Mouse (Mus musculus) liver, embryonic 14.5 days (tissue): Measurements from ENCODE around the gene Atad2b. TPM values are rescaled to one million over a fixed set of nuclear protein-coding genes. Genes with fewer than 3 reads are reported as not detected.

Source experiments
- ATAC-seq: fragments of 200-750 bp; cut with Nextera tagmentation; 2 replicates; pipeline ENCODE4 v1.8.0; 2017; ENCODE audit warnings: moderate number of reproducible peaks, mild to moderate bottlenecking, moderate library complexity; ENCODE audit not compliant: insufficient read depth
- DNase-seq, 3 experiments: peaks; one replicate each; pipeline ENCODE4 v3.0.0-alpha.2; 2012 to 2013; ENCODE audit warnings: low read depth in 3 of 3, low spot score in 3 of 3
- H3K27ac ChIP-seq: fragments of 300-500 bp; sonication (generic); 2 replicates; pipeline ENCODE4 v1.5.1; 2014; ENCODE audit warnings: moderate library complexity, mild to moderate bottlenecking, control low read depth, inconsistent platforms
- H3K27me3 ChIP-seq: fragments of 300-500 bp; sonication (generic); 2 replicates; pipeline ENCODE4 v1.6.1; 2014; ENCODE audit warnings: mild to moderate bottlenecking, low read length, moderate library complexity; ENCODE audit not compliant: control insufficient read depth, insufficient read depth
- H3K36me3 ChIP-seq: fragments of 300-500 bp; sonication (generic); replicated peaks from 2 replicates; pipeline ENCODE4 v1.6.1; 2014; ENCODE audit warnings: low read depth; ENCODE audit not compliant: control insufficient read depth, insufficient read depth
- H3K4me1 ChIP-seq, 2 experiments: fragments of 200-500 bp in 1 of 2; fragments of 300-500 bp in 1 of 2; sonication (generic) in 1 of 2; replicated peaks; 2 replicates each; pipeline ENCODE4 v1.6.1; 2012 to 2014; ENCODE audit warnings: antibody characterized with exemption in 1 of 2, inconsistent platforms in 1 of 2, low read length in 1 of 2; ENCODE audit not compliant: control insufficient read depth in 2 of 2, insufficient read depth in 2 of 2
- H3K4me2 ChIP-seq: fragments of 300-500 bp; sonication (generic); 2 replicates; pipeline ENCODE4 v1.6.1; 2014; ENCODE audit warnings: low read depth, mild to moderate bottlenecking, control low read depth, moderate library complexity
- H3K4me3 ChIP-seq, 2 experiments: fragments of 200-500 bp in 1 of 2; fragments of 300-500 bp in 1 of 2; sonication (generic) in 1 of 2; 2 replicates each; pipeline ENCODE4 v1.5.1; 2012 to 2014; ENCODE audit warnings: low read depth in 2 of 2, low read length in 2 of 2, mild to moderate bottlenecking in 2 of 2, control low read depth in 1 of 2, inconsistent platforms in 1 of 2, moderate library complexity in 1 of 2; ENCODE audit not compliant: insufficient read depth in 1 of 2
- H3K9ac ChIP-seq: fragments of 300-500 bp; sonication (generic); replicated peaks from 2 replicates; pipeline ENCODE4 v1.6.1; 2014; ENCODE audit warnings: mild to moderate bottlenecking, control low read depth, moderate library complexity
- H3K9me3 ChIP-seq: fragments of 300-500 bp; sonication (generic); 2 replicates; pipeline ENCODE4 v1.6.1; 2016; ENCODE audit warnings: low read length, mixed read lengths; ENCODE audit not compliant: control insufficient read depth
- CTCF ChIP-seq: IDR thresholded peaks from 2 replicates; pipeline ENCODE4 v1.5.1; 2016; ENCODE audit warnings: antibody characterized with exemption, low read depth, control low read depth
- EP300 ChIP-seq: IDR thresholded peaks from 2 replicates; pipeline ENCODE4 v1.6.1; 2016; ENCODE audit warnings: antibody characterized with exemption, low read depth
- WGBS: fragments of 180-500 bp; shearing (Covaris S2); extraction: QIAGEN DNeasy Blood & Tissue Kit; methylation state at CpG from one replicate; pipeline ENCODE4 v1.1.7; 2014; ENCODE audit not compliant: insufficient replicate concordance; 5-methylcytosine and 5-hydroxymethylcytosine counted together
- polyA plus RNA-seq, 2 experiments: library from polyadenylated mRNA; depleted of rRNA in 1 of 2; stranded (reverse) in 1 of 2; unstranded in 1 of 2; fragments of >200 nt; fragmentation: Nextera tagmentation in 1 of 2; extraction: Ambion mirVana in 1 of 2; gene quantifications; 2 replicates each; pipeline versions ENCODE4 v1.2.1 to v1.2.3; 2012 to 2014

Gene Atad2b
- polyA plus RNA-seq, 2 experiments, result 6.6 to 7.0 TPM

GRCm38 (mm10) chr12:5087787-5088519 lies 170.8 kb downstream of the Atad2b start:
- Histone ChIP-seq H3K9me3 (no peaks in the 10 kb centered on the region), H3K4me2 (no peak overlapping the region), H3K4me3 (no peak overlapping the region), H3K9ac (no peak overlapping the region), H3K36me3 (no peaks in the 10 kb centered on the region), H3K27me3 (no peaks in the 10 kb centered on the region), H3K27ac (no peak overlapping the region), H3K4me1 (no peaks in the 10 kb centered on the region)
- DNase-seq (no peak), ATAC-seq (no peak)
- no peak for TF ChIP-seq CTCF
- TF ChIP-seq EP300, result no peak
- 43% methylated on average over 10 of the region's 10 CpGs for WGBS

- TF ChIP-seq EP300 (no peak), CTCF (no peak)
- no peak for ATAC-seq
- H3K27me3 ChIP-seq, result no peaks in the 10 kb centered on the region
These were observed 171.5 kb downstream of the Atad2b start for GRCm38 (mm10) chr12:5088639-5089038.

More at GRCm38 (mm10) chr12:5088639-5089038, 171.5 kb downstream of the Atad2b start:
- no peak overlapping the region for H3K27ac ChIP-seq
- no peaks in the 10 kb centered on the region for H3K9me3 ChIP-seq
- no peaks in the 10 kb centered on the region for H3K36me3 ChIP-seq
- H3K4me2 ChIP-seq, result no peak overlapping the region
- no peaks in the 10 kb centered on the region for H3K4me1 ChIP-seq
- H3K4me3 ChIP-seq, result no peak overlapping the region
- H3K9ac ChIP-seq, result no peak overlapping the region
- DNase-seq, result no peak
- 37% methylated on average over 1 of the region's 1 CpGs for WGBS

Other genes starting within 250 kb of the Atad2b start
- 0.09 TPM in 2 replicates for gene Fam228a, start 178.9 kb upstream of the Atad2b start, polyA plus RNA-seq (2012; rRNA removed)
- 0.05 TPM in 1 of 2 replicates, not detected in the other for gene Fam228a, start 178.9 kb upstream of the Atad2b start, polyA plus RNA-seq (2014; fragmentation: Nextera tagmentation; extraction: Ambion mirVana)
- gene Pfn4, start 148.3 kb upstream of the Atad2b start, polyA plus RNA-seq (2012; rRNA removed), result 0.21 and 0.39 TPM in 2 replicates
- 0.56 and 1.1 TPM in 2 replicates for gene Pfn4, start 148.3 kb upstream of the Atad2b start, polyA plus RNA-seq (2014; fragmentation: Nextera tagmentation; extraction: Ambion mirVana)
- 0.37 and 0.73 TPM in 2 replicates for gene Fam228b, start 148.1 kb upstream of the Atad2b start, polyA plus RNA-seq (2012; rRNA removed)
- gene Fam228b, start 148.1 kb upstream of the Atad2b start, polyA plus RNA-seq (2014; fragmentation: Nextera tagmentation; extraction: Ambion mirVana), result 0.33 and 1.0 TPM in 2 replicates
- 34.7 and 72.6 TPM in 2 replicates for gene Sf3b6, start 99.8 kb upstream of the Atad2b start, polyA plus RNA-seq (2012; rRNA removed)
- 179 and 187 TPM in 2 replicates for gene Sf3b6, start 99.8 kb upstream of the Atad2b start, polyA plus RNA-seq (2014; fragmentation: Nextera tagmentation; extraction: Ambion mirVana)
- gene Fkbp1b, start 75.8 kb upstream of the Atad2b start, polyA plus RNA-seq (2012; rRNA removed), result 2.5 and 2.9 TPM in 2 replicates
- gene Fkbp1b, start 75.8 kb upstream of the Atad2b start, polyA plus RNA-seq (2014; fragmentation: Nextera tagmentation; extraction: Ambion mirVana), result 2.2 and 2.6 TPM in 2 replicates
- gene Wdcp, start 74.0 kb upstream of the Atad2b start, polyA plus RNA-seq (2012; rRNA removed), result 7.7 and 9.1 TPM in 2 replicates
- 11.3 and 11.6 TPM in 2 replicates for gene Wdcp, start 74.0 kb upstream of the Atad2b start, polyA plus RNA-seq (2014; fragmentation: Nextera tagmentation; extraction: Ambion mirVana)
- gene Mfsd2b, start 43.0 kb upstream of the Atad2b start, polyA plus RNA-seq (2012; rRNA removed), result 45.9 and 53.1 TPM in 2 replicates
- 54.6 and 62.6 TPM in 2 replicates for gene Mfsd2b, start 43.0 kb upstream of the Atad2b start, polyA plus RNA-seq (2014; fragmentation: Nextera tagmentation; extraction: Ambion mirVana)
- gene Ubxn2a, start 9.6 kb upstream of the Atad2b start, polyA plus RNA-seq (2012; rRNA removed), result 3.9 and 7.4 TPM in 2 replicates
- 23.0 and 26.4 TPM in 2 replicates for gene Ubxn2a, start 9.6 kb upstream of the Atad2b start, polyA plus RNA-seq (2014; fragmentation: Nextera tagmentation; extraction: Ambion mirVana)